Mouse (Mus musculus) MEL-GATA-1-ER (cell line): ENCODE data around the gene Slco3a1.

Experiments used
- DNase-seq: peaks from one replicate; pipeline ENCODE4 v3.0.0-alpha.2; 2012; ENCODE audit warnings: low read depth; ENCODE audit errors: extremely low read depth

Gene Slco3a1

GRCm38 (mm10) chr7:74313279-74314105 lies 241.1 kb downstream of the Slco3a1 start:
- DNase-seq, result no peak

DNA sequence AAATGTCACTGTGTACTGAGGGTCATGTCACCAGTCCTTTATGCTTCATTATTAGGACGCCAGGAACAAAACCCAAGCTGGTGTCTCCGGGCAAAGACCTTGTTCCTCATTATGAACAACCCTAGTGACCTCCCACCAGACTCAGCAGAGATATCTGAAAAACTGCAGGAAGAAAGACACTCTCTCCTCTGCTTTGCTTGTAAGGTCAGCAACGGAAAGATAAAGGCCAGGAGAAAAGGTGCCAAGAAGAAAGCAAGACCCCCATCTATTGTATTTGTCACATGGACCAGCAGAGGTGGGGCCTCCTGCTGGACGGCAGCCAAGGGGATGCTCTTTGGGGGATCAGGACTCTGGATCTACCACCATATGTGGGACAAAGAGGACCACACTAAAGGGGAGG lies 243.0 kb downstream of the Slco3a1 start:
- no peak for DNase-seq

DNA sequence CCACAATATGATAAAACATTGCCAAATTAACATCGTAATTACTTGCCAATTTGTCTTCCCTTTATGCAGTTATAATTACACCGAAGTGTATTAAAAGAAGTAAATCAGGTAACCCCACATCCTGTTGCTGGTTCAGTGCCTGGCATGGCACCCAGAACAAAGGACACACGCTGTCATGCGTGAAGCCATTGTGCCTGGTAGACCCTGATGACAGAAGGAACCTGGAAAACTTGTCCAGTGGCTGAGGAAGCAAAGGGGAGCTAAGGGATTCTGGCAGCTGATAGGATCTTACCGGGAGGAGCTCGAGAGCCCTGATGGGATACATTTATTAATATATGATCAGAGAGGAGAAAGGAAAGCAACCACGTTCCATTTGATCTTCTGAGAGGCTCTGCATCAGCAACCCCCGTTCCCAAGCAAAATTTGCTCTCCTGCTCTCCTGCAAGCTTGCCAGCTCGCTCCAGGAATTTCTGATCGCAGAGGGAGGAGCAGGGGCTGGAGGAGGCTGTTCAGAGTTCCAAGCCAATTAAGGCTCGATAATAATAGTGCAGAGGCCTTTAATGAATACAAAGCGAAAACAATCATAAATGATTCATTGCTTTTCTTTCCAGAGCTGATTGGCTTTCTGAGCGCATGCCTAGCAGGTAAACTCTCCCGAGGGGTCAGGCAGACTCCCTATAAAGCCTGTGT lies 250.8 kb downstream of the Slco3a1 start:
- no peak for DNase-seq

GRCm38 (mm10) chr7:74303081-74303480 lies 251.5 kb downstream of the Slco3a1 start:
- no peak for DNase-seq

GRCm38 (mm10) chr7:74286531-74286930 lies 268.0 kb downstream of the Slco3a1 start:
- DNase-seq, result no peak

DNA sequence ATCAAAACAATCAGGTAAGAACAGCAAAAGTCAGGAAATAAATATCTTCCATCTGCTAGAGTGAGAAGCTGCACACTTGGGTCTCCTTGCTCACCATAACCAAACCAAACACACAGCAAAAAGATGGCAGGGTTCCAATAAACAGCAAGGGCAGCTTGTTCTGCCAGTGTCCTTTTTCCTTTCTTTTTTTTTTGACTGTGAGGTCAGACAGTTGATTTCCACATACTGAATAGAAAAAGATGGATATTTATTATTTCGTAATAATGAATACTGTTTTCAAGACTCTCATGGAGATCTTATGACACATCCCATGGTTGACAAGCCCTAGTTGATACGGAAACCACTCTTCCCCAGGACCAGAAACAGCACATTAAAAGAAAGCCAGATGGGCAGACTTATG lies 274.2 kb downstream of the Slco3a1 start:
- DNase-seq, result no peak

DNA sequence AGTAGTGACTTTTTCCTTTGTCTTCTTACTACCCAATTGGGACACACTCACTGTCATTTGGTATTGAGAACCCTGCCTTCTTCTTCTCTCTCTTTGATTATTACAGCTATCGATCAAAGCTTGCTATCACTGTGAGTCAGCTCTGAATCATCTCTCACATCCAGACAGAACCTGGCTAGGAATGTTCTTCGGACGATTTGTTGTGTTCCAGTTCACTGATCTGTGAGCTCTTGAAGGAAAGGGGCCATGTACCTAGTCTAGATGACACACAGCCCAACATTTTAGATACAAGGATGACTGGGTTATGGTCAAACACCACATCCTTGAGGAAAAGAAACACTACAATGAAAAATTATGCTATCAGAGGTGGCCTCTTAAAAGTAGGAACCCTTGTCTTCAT lies 275.2 kb downstream of the Slco3a1 start:
- DNase-seq, result no peak

GRCm38 (mm10) chr7:74270089-74270394 lies 284.5 kb downstream of the Slco3a1 start:
- no peak for DNase-seq

DNA sequence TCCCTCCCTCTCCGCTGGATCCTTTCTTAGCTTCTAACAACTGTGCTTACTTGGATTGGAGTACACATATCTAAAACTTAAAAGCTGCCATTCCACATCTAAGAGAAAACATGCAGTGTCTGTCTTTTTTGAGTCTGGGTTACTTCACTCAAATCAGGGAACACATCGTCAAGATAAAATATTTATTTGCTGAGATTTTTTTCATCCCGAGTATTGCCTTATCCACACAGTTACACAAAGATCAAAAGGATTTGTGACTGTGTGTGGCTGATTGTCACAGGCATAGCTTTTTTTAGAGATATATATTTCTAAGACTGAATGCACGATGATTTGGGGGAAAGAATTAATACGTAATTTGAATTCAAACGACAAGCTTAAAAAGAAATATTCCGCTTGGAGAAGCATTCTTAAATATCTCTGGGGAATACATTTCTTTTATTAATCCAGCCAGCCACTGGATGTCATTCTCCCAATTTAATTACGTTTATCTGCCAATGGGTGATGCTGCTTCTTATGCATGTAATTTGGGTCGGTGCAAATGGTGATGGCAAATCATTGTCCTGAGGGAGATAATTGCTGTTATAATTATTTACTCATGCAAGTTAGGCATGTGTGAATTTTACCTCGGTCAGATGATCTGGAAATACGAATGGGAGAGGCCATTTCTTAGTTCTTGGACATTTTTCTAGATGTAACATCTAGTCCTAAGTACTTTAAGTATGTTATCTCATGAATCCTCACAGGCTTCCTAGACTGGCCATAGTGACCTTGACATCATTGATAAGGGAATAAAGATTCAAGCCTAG lies 285.1 kb downstream of the Slco3a1 start:
- DNase-seq, result no peak

- DNase-seq, result no peak
Measured at GRCm38 (mm10) chr7:74266511-74267168, 287.9 kb downstream of the Slco3a1 start.

GRCm38 (mm10) chr7:74256291-74256690 lies 298.3 kb downstream of the Slco3a1 start:
- no peak for DNase-seq

GRCm38 (mm10) chr7:74252066-74252465 lies 302.5 kb downstream of the Slco3a1 start:
- DNase-seq, result no peak

DNA sequence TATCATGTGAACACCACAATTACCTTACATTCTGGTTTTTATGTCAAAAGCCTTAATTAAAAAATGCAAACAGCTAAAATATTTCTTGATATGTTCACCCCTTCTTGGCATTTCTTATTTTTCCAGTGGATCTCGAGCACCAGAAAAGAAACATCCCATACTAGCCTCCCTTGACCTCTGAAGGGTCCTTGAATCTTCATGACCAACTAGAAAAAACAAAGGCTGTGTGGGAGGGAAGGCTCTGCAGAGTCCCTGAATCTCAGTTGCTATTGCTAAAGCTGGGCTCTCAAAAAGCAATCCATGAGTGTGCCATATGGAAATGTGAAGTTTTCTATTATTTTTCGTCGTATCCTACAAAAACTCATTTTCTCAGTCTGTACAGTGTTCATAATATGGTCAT lies 313.3 kb downstream of the Slco3a1 start:
- DNase-seq, result no peak

- no peak for DNase-seq
Measured at GRCm38 (mm10) chr7:74240459-74241172, 314.0 kb downstream of the Slco3a1 start.
